Comparison of ENCODE assay signal across 11 mouse cellular contexts in genomic region chr11:45629250-45629649, GRCm38 (mm10).
A peak's percentile ranks its signal among the peaks of the same experiment; 100 is the strongest.
DNase-seq lines count a peak whose midpoint lies in the region; ATAC-seq and TF ChIP-seq lines count a peak whose summit lies in the region.
"Had no signal": no experiment of that assay in that cellular context is flagged by ENCODE, and none has a peak within 500 bp of the region (broad histone marks: within the 10 kb centered on the region; RNA-seq: fewer than 3 reads in every experiment).

No protein-coding gene starts in this region.

- no peak for TF ChIP-seq CTCF in thymus, adult 2 months (IDR thresholded peaks at IDR 0.05; ENCODE audit: borderline replicate concordance, control insufficient read depth, extremely low read depth, insufficient read depth, low read length, poor library complexity)

- H3K9ac ChIP-seq in hindbrain, embryonic 11.5 days (ENCODE audit: low read depth, low read length), result no peak overlapping the region
- H3K9ac ChIP-seq in hindbrain, embryonic 16.5 days (ENCODE audit: low read depth, low read length), result no peak overlapping the region
- H3K9ac ChIP-seq in stomach, embryonic 16.5 days (ENCODE audit: low read length), result no peak overlapping the region
- no peak overlapping the region for H3K9ac ChIP-seq in heart, embryonic 11.5 days (ENCODE audit: low read depth, low read length)
- H3K9ac ChIP-seq: heart, embryonic 13.5 days had no signal

- H3K4me3 ChIP-seq in hindbrain, embryonic 11.5 days (ENCODE audit: low read depth, low read length), result no peak overlapping the region
- H3K4me3 ChIP-seq in hindbrain, embryonic 16.5 days (ENCODE audit: low read length), result no peak overlapping the region
- no peak overlapping the region for H3K4me3 ChIP-seq in thymus, adult 2 months (ENCODE audit: control insufficient read depth, insufficient read depth, low read length)
- no peak overlapping the region for H3K4me3 ChIP-seq in stomach, embryonic 16.5 days (replicated peaks; ENCODE audit: low read length)
- no peak overlapping the region for H3K4me3 ChIP-seq in heart, embryonic 11.5 days (ENCODE audit: low read depth, low read length)
- H3K4me3 ChIP-seq: heart, embryonic 13.5 days; myocyte had no signal

- ATAC-seq in hindbrain, embryonic 11.5 days (ENCODE audit: low FRiP score), result no peak
- no peak for ATAC-seq in hindbrain, embryonic 16.5 days
- ATAC-seq in stomach, embryonic 16.5 days (ENCODE audit: insufficient read depth, low FRiP score), result 0 out of 2 replicates have a peak, but pooled peaks have one; percentile 33
- no peak for ATAC-seq in monocyte, adult 5-6 weeks (replicated peaks; ENCODE audit: insufficient number of reproducible peaks, low FRiP score, low TSS enrichment, poor library complexity, severe bottlenecking)
- no peak for ATAC-seq in heart, embryonic 11.5 days (replicated peaks; ENCODE audit: insufficient number of reproducible peaks, low FRiP score, low TSS enrichment)
- ATAC-seq: forebrain, embryonic 14.5 days had no signal

- no peaks in the 10 kb centered on the region for H3K36me3 ChIP-seq in hindbrain, embryonic 11.5 days (ENCODE audit: control insufficient read depth, insufficient read depth, low read length)
- no peaks in the 10 kb centered on the region for H3K36me3 ChIP-seq in hindbrain, embryonic 16.5 days (ENCODE audit: control insufficient read depth, insufficient read depth, low read length)
- no peaks in the 10 kb centered on the region for H3K36me3 ChIP-seq in thymus, adult 2 months (ENCODE audit: control insufficient read depth, insufficient read depth, low read length)
- no peaks in the 10 kb centered on the region for H3K36me3 ChIP-seq in stomach, embryonic 16.5 days (ENCODE audit: control insufficient read depth, insufficient read depth, low read length)
- no peaks in the 10 kb centered on the region for H3K36me3 ChIP-seq in heart, embryonic 11.5 days (ENCODE audit: control insufficient read depth, insufficient read depth, low read length)
- H3K36me3 ChIP-seq: heart, embryonic 13.5 days had no signal

- H3K27ac ChIP-seq in hindbrain, embryonic 11.5 days (ENCODE audit: low read depth, low read length), result no peak overlapping the region
- no peak overlapping the region for H3K27ac ChIP-seq in hindbrain, embryonic 16.5 days (ENCODE audit: low read depth, low read length)
- H3K27ac ChIP-seq in thymus, adult 2 months (ENCODE audit: control insufficient read depth, insufficient read depth, low read length), result no peak overlapping the region
- no peak overlapping the region for H3K27ac ChIP-seq in stomach, embryonic 16.5 days (ENCODE audit: low read length)
- no peak overlapping the region for H3K27ac ChIP-seq in heart, embryonic 11.5 days (ENCODE audit: low read depth, low read length)
- H3K27ac ChIP-seq: heart, embryonic 13.5 days had no signal

- H3K4me1 ChIP-seq in hindbrain, embryonic 11.5 days (replicated peaks; ENCODE audit: control insufficient read depth, insufficient read depth, low read length), result no peaks in the 10 kb centered on the region
- no peaks in the 10 kb centered on the region for H3K4me1 ChIP-seq in hindbrain, embryonic 16.5 days (ENCODE audit: control insufficient read depth, insufficient read depth, low read depth, low read length)
- no peaks in the 10 kb centered on the region for H3K4me1 ChIP-seq in thymus, adult 2 months (replicated peaks; ENCODE audit: control insufficient read depth, insufficient read depth, low read length)
- no peaks in the 10 kb centered on the region for H3K4me1 ChIP-seq in stomach, embryonic 16.5 days (ENCODE audit: control insufficient read depth, insufficient read depth, low read length)
- H3K4me1 ChIP-seq in heart, embryonic 11.5 days (ENCODE audit: control insufficient read depth, insufficient read depth, low read length), result no peaks in the 10 kb centered on the region
- H3K4me1 ChIP-seq: heart, embryonic 13.5 days had no signal

- peak; percentile 10 for DNase-seq in hindbrain, embryonic 11.5 days (ENCODE audit: low spot score)
- DNase-seq in thymus, postnatal 14 days, result peak; percentile 8
- no peak for DNase-seq in thymus, adult 2 months
- DNase-seq in brain, adult 2 months (ENCODE audit: low read depth, low spot score), result peak; percentile 5

- WGBS in hindbrain, embryonic 11.5 days, result 23% methylated on average over 1 of the region's 1 CpGs
- WGBS in hindbrain, embryonic 16.5 days, result 23% methylated on average over 1 of the region's 1 CpGs
- 52% methylated on average over 1 of the region's 1 CpGs for WGBS in thymus, adult 2 months
- 29% methylated on average over 1 of the region's 1 CpGs for WGBS in stomach, embryonic 16.5 days
- 27% methylated on average over 1 of the region's 1 CpGs for WGBS in heart, embryonic 11.5 days (ENCODE audit: insufficient replicate concordance)

- no peaks in the 10 kb centered on the region for H3K9me3 ChIP-seq in hindbrain, embryonic 11.5 days (ENCODE audit: control insufficient read depth, low read length)
- H3K9me3 ChIP-seq in hindbrain, embryonic 16.5 days (ENCODE audit: control insufficient read depth, low read length), result no peaks in the 10 kb centered on the region
- no peaks in the 10 kb centered on the region for H3K9me3 ChIP-seq in stomach, embryonic 16.5 days (replicated peaks; ENCODE audit: control insufficient read depth, low read length)
- no peaks in the 10 kb centered on the region for H3K9me3 ChIP-seq in heart, embryonic 11.5 days (replicated peaks; ENCODE audit: control insufficient read depth, low read length)
- H3K9me3 ChIP-seq: heart, embryonic 13.5 days had no signal

- H3K4me2 ChIP-seq in hindbrain, embryonic 11.5 days (replicated peaks; ENCODE audit: low read depth, low read length), result no peak overlapping the region
- H3K4me2 ChIP-seq in hindbrain, embryonic 16.5 days (ENCODE audit: low read length), result no peak overlapping the region
- H3K4me2 ChIP-seq in stomach, embryonic 16.5 days (ENCODE audit: low read depth, low read length), result no peak overlapping the region
- no peak overlapping the region for H3K4me2 ChIP-seq in heart, embryonic 11.5 days
- H3K4me2 ChIP-seq: heart, embryonic 13.5 days had no signal

- TF ChIP-seq POLR2A in thymus, adult 2 months (IDR thresholded peaks at IDR 0.05; ENCODE audit: control insufficient read depth, extremely low read depth, insufficient read depth, low read length, poor library complexity), result no peak

- H3K27me3 ChIP-seq in hindbrain, embryonic 11.5 days (ENCODE audit: control insufficient read depth, insufficient read depth, low read length), result no peaks in the 10 kb centered on the region
- H3K27me3 ChIP-seq in hindbrain, embryonic 16.5 days (replicated peaks; ENCODE audit: control insufficient read depth, insufficient read depth, low read length), result no peaks in the 10 kb centered on the region
- no peaks in the 10 kb centered on the region for H3K27me3 ChIP-seq in thymus, adult 2 months (ENCODE audit: control insufficient read depth, insufficient read depth, low read length)
- no peaks in the 10 kb centered on the region for H3K27me3 ChIP-seq in stomach, embryonic 16.5 days (ENCODE audit: control insufficient read depth, insufficient read depth, low read length)
- no peaks in the 10 kb centered on the region for H3K27me3 ChIP-seq in heart, embryonic 11.5 days (ENCODE audit: control insufficient read depth, insufficient read depth, low read length)
- H3K27me3 ChIP-seq: heart, embryonic 13.5 days had no signal
